Mouse (Mus musculus) heart, postnatal 36 days (tissue): ENCODE measurements at regions not wholly inside any gene's neighbourhood (a gene's known extent, or its start where the extent isn't known, plus 50 kb on each side); places are given as distances from the start of the nearest gene placed in this dataset.
A peak's percentile ranks its signal among the peaks of the same experiment; 100 is the strongest.

Source experiments
- DNase-seq, 2 experiments: peaks; one replicate each; pipeline ENCODE4 v3.0.0; 2021 to 2022
- intact Hi-C: fragments of 180-260 bp; cut with DNase I; formaldehyde crosslinking; loops from one replicate; pipeline ENCODE4 v1.15.1; 2025

- DNase-seq = no peak
- intact Hi-C loops = no loop called here
Measured at GRCm38 (mm10) chr3:47348451-47348850, 900.4 kb upstream of the Pabpc4l start.

GRCm38 (mm10) chr3:47316356-47317028 is 868.5 kb upstream of the Pabpc4l start:
- intact Hi-C loops = no loop called here
- DNase-seq = no peak

- no peak for DNase-seq
- intact Hi-C loops = no loop called here
Measured at GRCm38 (mm10) chr3:47281783-47282182, 833.8 kb upstream of the Pabpc4l start.

- DNase-seq = peak in 1 of 2 experiments; percentile 1
- intact Hi-C loops = no loop called here
Measured at GRCm38 (mm10) chr3:47280270-47280669, 832.3 kb upstream of the Pabpc4l start.

GRCm38 (mm10) chr3:47241030-47241429 is 793.0 kb upstream of the Pabpc4l start:
- intact Hi-C loops = no loop called here
- DNase-seq = no peak

GRCm38 (mm10) chr3:47230234-47230633 is 782.2 kb upstream of the Pabpc4l start:
- intact Hi-C loops = no loop called here
- DNase-seq = no peak

- intact Hi-C loops = no loop called here
- no peak for DNase-seq
Measured at GRCm38 (mm10) chr3:47218587-47218986, 770.6 kb upstream of the Pabpc4l start.

GRCm38 (mm10) chr3:47213141-47213540 is 765.1 kb upstream of the Pabpc4l start:
- no peak for DNase-seq
- intact Hi-C loops = no loop called here

- intact Hi-C loops = no loop called here
- DNase-seq = no peak
Measured at GRCm38 (mm10) chr3:47197584-47197983, 749.6 kb upstream of the Pabpc4l start.

GRCm38 (mm10) chr3:47184226-47184625 is 736.2 kb upstream of the Pabpc4l start:
- intact Hi-C loops = no loop called here
- no peak for DNase-seq

GRCm38 (mm10) chr3:47182762-47183161 is 734.7 kb upstream of the Pabpc4l start:
- no peak for DNase-seq
- intact Hi-C loops = no loop called here

GRCm38 (mm10) chr3:47180377-47180776 is 732.4 kb upstream of the Pabpc4l start:
- intact Hi-C loops = no loop called here
- no peak for DNase-seq
